Mouse (Mus musculus): Measurements from ENCODE around the gene Efcab9.

Efcab9 gene

DNA sequence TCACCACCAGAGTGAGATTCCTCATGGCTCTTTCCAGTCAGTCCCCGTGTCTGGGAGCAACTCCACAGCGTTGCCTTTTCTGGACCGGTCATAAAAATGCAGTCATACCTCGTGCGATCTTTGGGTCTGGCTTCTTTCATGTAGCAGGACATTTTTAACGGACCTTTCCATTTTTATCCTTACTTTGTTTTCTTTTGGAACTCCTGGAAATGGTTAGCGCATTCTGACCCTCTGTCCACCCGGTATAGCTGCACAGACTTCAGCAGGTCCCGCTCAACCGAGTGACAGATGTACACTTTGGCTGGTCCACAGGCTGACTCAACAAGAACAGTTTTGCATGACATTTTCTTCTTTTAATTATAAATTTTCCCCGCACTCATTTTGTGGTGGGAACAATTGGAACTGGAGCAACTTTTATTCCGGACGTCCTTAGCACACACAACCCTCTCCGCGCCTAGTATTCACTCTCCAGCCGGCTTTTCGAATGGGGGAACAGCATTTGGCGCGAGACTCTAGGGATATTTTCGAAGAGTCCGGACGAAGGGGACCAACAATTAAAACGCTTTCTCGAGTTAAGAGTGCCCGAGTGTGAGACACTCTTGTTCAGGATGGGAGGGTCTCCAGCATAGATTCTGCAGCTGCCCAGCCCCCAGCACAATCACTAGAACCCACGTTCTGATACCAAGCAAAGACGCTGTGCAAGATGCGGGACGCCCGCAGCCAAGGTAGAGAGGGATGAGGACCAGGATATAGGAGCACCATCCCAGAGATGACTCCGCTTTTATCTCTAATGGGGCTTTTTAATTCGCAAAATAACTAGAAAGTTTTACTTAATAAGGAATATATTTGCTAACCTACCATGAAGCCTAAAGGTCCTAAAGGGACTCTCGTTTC lies at the start of gene Efcab9:
Efcab9 (minus strand) TSS at position 211 of the 894 bp plus-strand sequence.
- no peak for DNase-seq (ENCODE audit: low read depth, low spot score)

DNA sequence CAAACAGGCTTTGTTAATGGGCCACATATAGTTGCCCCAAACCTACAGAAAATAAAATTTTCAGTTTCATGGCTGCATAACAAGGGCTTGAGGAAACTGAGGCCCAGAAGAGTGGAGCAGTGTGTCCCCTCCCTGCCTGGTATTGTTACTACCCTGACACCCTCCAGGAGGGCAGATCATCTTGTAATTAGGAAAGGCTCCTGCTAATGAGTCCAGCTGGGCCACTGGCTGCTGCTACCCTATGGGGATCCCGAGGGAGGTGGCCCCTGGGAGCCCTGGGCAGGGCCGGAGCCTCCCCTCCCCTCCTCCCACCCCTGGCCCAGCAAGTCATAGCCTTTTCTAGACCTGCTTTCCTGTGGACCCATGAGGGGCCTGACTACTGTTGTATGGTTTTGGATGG lies 49.1 kb upstream of the Efcab9 start:
- DNase-seq (ENCODE audit: low read depth, low spot score), result no peak

DNA sequence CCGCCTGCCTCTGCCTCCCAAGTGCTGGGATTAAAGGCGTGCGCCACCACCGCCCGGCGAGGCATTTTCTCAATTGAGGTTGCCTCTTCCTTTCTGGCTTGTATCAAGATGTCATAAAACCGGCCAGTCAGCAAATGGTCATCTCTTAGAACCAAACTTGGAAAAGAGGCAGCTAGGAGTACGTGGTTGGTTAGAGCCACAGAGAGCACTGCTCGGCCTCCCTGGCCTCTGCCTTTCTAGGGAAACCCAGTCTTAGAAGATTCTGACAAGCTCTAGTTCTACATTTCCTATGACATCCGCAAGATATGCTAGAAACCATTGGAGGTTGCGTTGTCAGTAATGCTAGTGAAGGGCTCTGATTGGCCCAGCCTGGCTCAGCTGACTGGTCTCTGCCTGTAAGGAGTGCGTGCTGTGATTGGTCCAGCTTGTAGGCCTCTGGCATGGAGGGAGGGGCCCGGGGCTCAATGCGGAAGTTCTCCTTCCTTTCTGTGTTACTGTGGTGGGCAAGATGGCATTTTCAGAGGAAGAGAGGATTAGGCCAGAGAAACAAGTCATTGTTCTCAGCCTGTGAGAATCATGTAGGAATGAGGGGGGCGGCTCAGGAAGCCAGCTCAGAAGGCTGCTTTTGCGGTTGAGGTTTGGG lies 48.5 kb upstream of the Efcab9 start:
- DNase-seq (ENCODE audit: low read depth, low spot score), result no peak

DNA sequence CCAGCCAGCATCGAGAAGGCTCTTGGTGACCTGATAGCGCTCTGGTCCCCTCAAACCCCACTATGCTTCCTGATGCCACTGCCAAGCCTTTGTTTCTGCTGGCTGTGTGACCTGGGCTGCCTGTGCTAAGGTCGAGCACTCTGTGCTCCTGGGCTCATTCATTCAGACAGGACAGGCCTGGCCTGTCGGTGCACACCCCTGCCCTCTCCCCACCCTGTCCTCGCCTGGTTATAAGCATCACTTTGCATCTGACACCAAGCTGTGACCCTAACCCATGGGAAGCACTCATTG lies 44.8 kb upstream of the Efcab9 start:
- no peak for DNase-seq (ENCODE audit: low read depth, low spot score)

DNA sequence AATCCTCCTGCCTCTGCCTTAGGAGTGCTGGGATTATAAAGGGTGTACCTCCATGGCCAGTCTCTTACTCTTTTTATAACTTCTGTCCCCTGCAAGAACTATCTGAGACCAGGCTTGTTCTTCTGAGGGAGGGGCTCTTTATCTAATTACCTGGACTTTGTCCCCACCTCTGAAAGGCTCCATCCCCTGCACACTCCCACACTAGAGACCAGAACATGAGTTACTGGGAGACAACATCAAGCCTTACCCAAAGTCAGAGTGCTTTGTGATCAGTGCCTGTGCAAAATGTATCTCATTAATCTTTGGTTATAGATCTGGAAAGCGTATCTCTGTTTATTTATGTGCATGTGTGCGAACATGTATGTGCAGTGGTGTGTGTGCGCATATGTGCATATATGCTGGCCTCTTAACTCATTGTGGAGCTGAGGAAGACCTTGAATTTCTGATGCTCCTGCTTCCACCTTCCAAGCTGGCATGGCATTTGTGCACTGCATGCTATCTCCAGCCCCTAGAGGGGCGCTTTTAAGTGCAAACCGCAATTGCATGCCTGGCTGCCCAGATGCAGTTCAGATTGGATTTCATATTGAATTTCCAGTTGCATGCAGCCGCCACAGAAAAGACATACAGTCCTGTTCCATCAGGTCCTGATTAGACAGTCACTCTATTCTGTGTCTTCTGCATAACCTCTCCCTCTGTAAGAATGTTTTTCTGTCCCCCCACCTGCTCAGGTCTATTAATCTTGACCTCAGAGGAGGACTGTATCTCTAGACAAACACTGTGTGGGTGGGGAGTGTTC lies 44.3 kb upstream of the Efcab9 start:
- no peak for DNase-seq (ENCODE audit: low read depth, low spot score)

DNA sequence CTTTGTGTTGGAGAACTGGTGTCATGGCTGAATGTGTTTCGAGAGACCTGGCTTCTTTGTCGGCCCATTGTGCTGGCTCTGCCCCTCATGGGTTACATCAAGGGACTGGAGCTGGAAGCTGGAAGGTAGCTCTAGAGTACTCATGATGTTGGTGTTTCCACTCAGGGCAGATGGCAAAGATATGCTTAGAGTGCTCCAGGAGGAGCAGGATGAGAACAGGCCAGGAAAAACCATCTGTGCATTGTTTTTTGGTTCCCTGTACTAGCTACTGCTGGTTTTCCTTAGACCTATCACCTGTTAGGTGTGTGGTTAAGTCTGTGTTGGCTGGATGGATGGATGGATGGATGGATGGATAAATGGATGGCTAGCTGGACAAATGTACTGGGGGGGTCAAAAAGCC lies 41.8 kb upstream of the Efcab9 start:
- DNase-seq (ENCODE audit: low read depth, low spot score), result no peak

DNA sequence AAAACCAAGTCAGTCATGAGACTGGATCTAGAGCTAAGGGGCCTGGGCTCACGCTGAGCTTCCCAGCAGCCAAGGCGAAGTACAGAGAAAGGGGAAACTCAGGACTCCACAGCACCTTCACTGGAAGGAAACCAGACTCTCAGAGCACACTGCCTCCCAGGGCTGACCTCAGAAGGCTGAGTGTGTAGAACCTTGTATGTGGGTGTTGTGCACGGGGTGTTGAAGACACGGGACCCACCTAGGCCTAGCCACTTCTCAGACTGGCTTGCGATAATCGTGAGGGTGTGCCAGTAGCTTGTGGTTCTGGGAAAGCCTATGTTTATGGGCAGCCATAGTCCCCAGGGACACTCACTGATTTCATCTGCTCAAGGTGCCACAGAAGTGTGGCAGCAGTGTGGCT lies 39.2 kb upstream of the Efcab9 start:
- no peak for DNase-seq (ENCODE audit: low read depth, low spot score)

DNA sequence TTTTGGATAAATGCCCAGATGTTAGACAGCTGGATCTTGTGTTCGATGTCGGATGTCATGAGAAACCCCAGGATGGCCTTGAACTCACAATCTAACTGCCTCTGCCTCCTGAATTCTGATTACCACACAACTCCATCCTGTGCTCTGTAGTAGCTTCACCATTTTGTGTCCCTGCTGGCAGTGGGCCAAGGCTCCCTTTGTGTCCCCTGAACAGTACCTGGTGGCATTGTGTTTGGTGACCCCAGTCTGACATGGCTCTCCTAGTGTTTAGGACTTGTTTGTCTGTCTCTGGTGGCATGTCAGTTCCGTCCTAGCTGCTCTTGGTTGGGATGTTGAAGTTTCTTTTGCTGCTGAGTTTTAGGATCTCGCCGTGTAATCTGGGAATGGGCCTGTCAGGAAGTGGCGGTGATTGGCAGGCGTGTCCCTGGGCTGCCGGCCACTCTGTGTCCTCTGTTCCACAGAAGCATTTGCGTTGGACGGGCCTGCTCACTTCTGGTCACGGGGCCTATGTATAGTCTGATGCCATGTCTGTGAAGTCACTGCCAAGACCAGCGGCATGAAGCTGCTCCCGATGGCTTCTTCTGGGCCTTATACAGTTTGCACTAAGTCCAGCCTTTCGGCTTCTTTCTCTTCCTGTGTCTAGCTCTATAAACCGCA lies 36.9 kb upstream of the Efcab9 start:
- no peak for DNase-seq (ENCODE audit: low read depth, low spot score)

DNA sequence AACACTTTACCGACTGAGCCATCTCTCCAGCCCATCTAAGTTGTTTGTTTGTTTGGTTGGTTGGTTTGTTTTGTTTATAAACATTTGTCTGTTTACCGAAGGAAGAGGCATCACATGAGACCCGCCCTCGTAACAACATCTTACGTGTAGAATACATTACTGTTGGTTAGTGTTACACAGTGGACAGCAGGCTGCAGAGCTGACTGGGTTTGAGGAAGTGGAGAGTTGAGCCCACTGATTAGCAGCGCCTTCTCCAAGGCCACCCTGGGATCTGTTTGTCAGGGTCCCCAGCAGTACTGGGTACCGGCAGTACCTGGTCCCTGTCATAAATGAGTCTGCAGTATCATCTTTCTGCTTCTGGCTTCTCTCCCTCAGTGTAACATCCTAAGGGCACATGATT lies 36.2 kb upstream of the Efcab9 start:
- no peak for DNase-seq (ENCODE audit: low read depth, low spot score)

DNA sequence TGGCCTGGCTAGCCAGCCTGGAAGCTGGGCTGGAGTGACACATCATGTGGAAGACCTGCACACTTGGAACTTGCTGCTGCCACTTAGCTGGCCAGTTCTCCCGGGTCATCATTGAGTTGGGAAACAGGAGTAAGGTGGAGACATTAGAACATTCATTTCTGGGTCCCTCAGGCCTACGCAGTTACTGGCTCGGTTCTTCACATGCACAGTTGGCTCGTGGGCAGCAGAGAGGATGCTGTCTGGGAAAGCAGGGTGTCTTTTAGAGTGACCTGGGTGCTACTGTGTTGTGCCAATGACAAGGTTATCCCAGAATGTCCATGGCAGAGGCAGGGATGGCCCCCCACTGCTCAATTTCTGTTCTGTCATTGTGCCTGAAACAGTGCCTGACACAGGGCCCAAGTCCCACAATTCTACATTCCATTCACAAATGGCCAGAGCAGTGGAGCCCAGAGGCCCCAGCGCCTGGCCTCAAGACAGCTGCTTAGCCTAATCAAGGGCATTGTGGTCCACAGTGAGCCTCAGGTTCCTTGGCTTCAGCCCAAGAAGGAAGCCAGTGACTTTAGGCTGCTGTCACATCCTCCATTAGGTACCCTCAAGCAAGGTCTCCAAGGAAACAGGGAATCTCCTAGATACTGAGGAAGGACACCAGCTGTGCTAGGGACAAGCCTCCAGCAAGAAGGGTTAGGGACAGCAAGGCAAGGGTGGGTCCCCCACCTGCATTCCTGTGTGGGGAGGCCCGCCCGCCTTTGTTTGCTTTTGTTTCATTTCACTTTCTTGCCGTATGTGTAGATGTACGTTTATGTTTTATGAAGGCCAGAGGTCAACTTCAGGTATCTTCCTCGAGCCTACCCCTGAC lies 35.3 kb upstream of the Efcab9 start:
- no peak for DNase-seq (ENCODE audit: low read depth, low spot score)

DNA sequence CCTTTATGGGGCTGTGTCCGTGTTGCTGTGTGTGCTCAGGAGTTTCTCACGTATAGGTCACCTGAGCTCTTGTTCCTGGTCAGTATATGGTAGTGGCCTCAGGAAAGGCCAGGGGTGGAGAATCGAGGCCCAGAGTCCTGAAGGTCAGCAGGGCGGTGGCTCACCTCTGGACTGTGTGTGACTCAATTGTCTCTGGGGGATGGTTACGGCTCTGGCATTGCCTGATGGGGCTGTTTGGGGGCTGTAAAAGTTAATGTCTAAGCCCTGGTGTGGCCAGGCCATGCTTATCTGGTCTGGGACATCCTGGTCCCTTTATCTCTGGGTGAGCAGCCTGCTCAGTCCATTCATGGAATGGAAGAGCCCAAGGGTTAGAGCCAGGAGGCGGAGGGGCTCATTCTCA lies 34.3 kb upstream of the Efcab9 start:
- DNase-seq (ENCODE audit: low read depth, low spot score), result no peak

DNA sequence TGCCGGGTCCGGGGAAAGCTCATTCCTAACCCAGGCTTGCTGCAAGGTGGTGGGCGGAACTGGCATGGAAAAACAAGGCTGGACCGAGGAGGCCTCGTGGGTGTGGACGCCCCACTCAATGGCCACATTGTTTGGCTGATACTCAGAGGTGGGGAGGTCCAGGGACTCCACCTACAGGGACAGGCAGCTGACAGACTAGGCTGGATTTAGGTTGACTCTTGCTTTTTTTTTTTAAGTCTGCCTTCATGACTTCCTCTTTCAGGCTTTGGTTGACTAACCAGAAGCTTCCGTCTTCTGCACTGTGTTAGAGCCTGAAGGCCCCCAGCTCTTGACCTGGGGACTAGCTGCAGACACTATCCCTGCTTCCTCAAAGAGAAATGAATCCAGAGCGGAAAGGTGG lies 33.2 kb upstream of the Efcab9 start:
- no peak for DNase-seq (ENCODE audit: low read depth, low spot score)

DNA sequence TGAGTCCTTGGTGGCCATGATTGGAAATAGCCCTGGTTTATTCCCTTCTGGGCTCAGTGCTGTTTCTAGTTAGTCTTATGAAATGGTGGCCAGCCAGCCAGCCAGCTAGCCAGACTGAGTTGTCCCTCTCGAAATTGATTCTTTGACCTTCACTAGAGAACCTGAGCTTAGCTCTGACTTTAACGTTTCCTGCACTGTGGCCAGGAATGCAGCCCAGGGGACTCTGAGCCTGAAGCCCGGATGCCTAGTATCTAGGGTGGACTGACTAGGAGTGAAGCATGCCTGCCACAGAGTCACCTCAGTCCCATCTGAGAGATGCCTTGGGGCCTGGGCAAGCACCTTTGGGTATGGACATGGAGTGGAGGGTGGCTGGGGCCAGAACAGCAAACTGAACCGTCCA lies 32.7 kb upstream of the Efcab9 start:
- no peak for DNase-seq (ENCODE audit: low read depth, low spot score)

DNA sequence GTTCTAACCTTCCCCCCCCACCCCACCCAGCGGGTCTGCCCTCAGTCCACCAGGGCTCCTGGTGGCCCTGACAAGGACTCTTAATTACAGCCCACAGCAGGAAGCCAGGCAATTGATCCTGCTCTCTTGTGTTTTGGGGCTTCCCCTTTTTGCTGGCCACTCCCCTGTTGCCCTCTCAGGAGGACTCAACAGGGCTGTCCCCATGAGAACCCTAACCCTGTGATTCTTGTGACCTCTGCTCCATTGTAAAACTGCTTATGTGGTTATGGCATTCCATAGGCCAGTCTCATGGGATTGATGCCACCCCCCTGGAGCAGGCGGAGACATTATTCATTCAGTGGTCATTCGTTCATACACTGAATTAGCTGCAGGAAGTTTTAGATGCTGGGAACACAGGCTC lies 31.8 kb upstream of the Efcab9 start:
- DNase-seq (ENCODE audit: low read depth, low spot score), result no peak

DNA sequence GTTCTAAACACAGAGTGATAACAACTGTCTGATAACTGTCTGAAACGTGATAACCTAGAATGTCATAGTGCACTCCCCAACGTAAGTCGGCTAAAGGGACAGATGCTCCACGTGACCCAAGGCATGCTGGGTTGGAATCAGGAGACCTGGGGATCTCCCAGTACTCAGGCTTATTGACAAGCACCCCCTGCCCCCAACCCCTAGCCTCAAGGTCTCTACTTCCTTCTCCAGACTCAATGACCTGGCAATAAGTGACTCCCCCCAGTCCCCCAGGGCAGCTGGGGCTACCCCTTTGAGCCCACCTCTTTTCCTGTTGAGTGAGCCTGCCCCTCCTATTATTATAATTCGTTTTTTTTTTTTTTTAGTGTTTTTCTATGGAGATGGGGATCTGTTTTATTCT lies 30.8 kb upstream of the Efcab9 start:
- no peak for DNase-seq (ENCODE audit: low read depth, low spot score)

DNA sequence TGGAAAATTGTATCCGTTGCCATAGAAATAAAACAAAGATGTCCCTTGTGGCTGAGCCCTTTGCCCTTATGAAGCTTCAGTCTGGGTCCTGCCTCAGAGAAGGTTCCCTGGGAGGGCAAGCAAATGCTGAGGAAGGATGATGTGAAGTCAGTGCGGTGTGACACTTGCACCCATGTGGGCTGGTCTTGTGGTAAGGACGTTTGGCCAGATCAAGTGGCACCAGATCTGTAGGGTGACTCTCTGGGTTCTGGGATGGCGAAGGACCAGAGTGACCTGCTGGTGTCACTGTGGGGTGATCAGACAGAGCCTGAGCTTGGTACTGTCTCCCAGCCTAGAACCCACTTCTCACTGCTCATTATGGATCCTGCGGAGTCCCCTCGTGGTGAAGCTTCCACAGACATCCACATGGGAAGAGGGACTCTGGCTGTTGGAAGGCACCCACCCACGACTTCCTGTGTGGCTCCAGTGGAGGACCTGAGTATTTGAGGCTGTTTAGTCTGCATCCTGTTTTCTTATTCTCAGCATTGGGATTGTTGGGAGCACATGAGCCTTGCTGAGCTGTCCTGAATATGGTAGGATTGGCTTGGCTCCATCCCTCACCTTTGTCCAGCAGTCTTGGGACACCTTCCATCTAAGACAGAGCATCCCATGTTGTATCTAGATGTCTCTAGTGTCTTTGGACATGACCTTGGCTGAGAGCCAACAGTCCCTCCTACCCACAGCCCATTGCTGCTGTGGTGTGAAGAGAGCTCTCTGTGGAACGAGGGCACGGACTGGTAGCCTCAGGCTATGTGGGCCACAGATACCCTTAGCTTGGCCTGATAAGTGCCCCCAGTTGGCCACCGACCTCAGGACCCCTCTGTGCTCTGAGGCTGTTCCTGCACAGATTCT lies 29.8 kb upstream of the Efcab9 start:
- no peak for DNase-seq (ENCODE audit: low read depth, low spot score)

DNA sequence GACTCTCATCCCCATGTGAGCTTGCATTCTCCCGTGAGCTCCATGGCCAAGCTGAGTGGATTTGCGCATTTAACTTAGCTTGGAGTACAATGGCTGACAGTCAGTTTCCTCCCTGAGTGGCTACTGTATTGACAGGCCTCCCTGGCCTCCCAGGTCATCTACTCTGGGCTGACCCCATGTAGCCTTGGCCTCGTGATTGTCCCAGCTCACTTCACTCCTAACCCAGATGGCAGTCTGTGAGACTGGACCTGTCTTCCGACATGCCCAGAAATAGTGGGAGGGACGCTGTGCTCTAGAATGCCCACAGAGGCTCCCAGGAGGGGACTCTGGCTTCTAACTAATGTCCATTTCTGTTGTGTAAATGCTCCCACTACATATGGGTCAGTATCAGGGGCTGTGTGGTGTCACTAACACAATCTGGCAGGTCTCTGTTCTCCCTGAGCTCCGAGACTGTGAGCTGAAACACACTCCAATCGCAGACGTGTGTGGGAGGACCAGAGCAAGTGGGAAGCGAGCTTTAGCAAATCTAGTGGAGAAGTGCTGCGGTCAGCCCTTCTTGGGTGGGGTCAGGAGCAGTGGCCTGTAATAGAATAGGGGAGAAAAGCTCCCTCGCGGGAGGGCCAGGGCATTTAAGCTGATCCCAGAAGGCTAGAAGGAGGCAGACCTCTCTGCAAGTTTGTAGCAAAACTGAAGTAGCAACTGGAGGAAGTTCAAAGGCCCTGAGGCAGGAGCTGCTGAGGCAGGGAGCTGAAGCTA lies 28.3 kb upstream of the Efcab9 start:
- DNase-seq (ENCODE audit: low read depth, low spot score), result no peak

DNA sequence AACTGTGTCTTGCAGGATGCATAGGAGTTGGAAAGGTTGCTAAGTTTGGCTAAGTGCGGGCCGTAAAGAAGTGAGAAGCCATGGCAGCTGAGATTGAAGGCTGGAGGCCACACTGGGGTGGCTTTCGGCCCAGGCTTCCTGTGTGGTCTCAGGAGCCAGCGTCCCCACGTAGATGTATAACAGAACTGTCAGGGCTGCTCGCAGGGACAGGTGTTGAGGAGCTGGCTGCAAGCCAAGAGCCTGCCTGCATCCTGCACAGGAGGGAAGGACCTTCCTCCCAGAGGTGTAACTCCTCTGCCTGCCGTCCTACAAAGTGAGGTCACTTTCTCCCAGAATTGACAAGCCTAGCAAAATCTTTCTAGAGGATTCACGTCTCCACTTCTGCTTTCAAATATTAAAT lies 26.8 kb upstream of the Efcab9 start:
- DNase-seq (ENCODE audit: low read depth, low spot score), result no peak

DNA sequence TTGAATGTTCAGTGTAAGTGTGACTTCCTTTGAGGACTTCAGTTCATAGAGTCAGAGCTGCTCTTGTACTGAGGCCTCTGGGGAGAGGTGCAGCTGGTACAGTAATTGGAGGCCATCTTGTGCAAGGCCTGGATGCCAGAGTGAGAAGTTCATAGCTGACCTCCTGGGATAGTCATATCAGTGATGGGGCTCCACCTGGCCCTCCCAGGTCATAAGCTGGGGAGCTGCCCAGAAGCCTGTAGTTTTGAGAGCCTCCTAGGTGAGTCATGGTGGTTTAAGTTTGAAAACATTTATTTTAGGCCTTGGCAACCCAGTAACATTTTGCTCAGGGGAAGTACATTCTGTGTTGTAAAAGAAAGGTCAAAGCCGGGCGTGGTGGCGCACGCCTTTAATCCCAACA lies 26.1 kb upstream of the Efcab9 start:
- DNase-seq (ENCODE audit: low read depth, low spot score), result no peak

Measured in mesoderm, embryonic 11.5 days (tissue).